ENCODE assay signal across 8 mouse cellular contexts in the genomic region with DNA sequence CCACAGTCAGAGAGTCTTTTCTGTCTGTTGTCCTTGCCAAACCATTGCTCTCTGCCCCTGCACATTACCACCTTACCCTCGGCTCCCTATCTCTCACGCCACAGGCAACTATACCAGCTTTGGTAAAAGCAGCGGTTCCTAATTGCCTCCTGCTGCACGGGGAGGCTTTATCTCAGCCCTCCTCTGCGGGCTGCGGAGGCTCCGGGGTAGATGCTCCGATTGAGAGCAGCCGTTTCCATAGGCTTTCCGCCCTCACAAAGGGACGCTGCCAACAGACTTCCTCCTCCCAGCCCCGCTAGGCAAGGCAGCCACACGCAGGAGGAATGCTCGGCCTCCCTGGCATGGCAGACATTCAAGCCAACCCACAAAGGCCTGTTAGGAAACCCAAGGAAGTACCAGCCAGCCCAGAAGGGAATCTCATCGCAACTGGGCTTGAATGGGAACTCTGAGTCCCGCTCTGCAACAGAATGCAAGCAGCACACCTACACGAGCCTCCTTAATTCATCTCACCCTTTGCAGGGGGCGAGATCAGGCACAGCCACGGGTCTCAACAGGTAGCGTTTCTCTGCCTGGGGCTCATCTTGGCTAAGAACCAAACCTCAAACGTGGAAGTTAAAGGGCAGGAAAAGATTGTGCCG.
DNase-seq lines count a peak whose midpoint lies in the region; ATAC-seq lines count a peak whose summit lies in the region.

No protein-coding gene starts in this region.

- H3K4me1 ChIP-seq in heart, embryonic 14.5 days (ENCODE audit: control insufficient read depth in 2 of 2, insufficient read depth in 2 of 2, low read length in 2 of 2) = peaks cover 8 to 17% of the 10 kb centered on the region in 2 experiments
- peaks cover 10% of the 10 kb centered on the region for H3K4me1 ChIP-seq in liver, embryonic 11.5 days (replicated peaks; ENCODE audit: control insufficient read depth, insufficient read depth, low read length)
- peaks cover 9% of the 10 kb centered on the region for H3K4me1 ChIP-seq in midbrain, embryonic 16.5 days (ENCODE audit: control insufficient read depth, insufficient read depth, low read length)

- peak overlapping the region; percentile 50 for H3K9ac ChIP-seq in heart, embryonic 14.5 days (ENCODE audit: low read length)
- H3K9ac ChIP-seq in liver, embryonic 11.5 days (ENCODE audit: low read depth, low read length) = 0 out of 2 replicates have a peak overlapping the region, but pooled peaks have one; percentile 18
- peak overlapping the region; percentile 15; the same call in 1 of the 2 replicates for H3K9ac ChIP-seq in midbrain, embryonic 16.5 days (ENCODE audit: low read depth, low read length)

- intact Hi-C loops in gastrocnemius, postnatal 14 days (cut with DNase I; ENCODE audit: low total_unique reads) = no loop called here

- H3K27me3 ChIP-seq in heart, embryonic 14.5 days (ENCODE audit: control insufficient read depth, insufficient read depth, low read length) = peaks cover 8% of the 10 kb centered on the region; the same call in 1 of the 2 replicates
- H3K27me3 ChIP-seq in liver, embryonic 11.5 days (replicated peaks; ENCODE audit: control insufficient read depth, insufficient read depth, low read length) = no peaks in the 10 kb centered on the region; the same call in 1 of the 2 replicates
- H3K27me3 ChIP-seq in midbrain, embryonic 16.5 days (ENCODE audit: control insufficient read depth, insufficient read depth, low read depth, low read length) = no peaks in the 10 kb centered on the region; the same call in 1 of the 2 replicates

- peak; percentile 27 for DNase-seq in gastrocnemius, postnatal 14 days
- DNase-seq in gastrocnemius, adult 18-20 months (ENCODE audit: low spot score) = no peak
- peak; percentile 42 for DNase-seq in embryo, embryonic 9.5 days (ENCODE audit: extremely low spot score)
- peak; percentile 30 to 40 for DNase-seq in kidney, postnatal 36 days
- peak; percentile 56 for DNase-seq in liver, embryonic 11.5 days (ENCODE audit: low spot score)
- DNase-seq in spleen, adult 18-20 months = no peak

- H3K27ac ChIP-seq in heart, embryonic 14.5 days (replicated peaks in 1 of 2; ENCODE audit: control insufficient read depth in 1 of 2, insufficient read depth in 1 of 2, low read depth in 2 of 2, low read length in 2 of 2) = peak overlapping the region in 1 of 2 experiments; percentile 57; a peak in 2 of 4 replicates
- H3K27ac ChIP-seq in liver, embryonic 11.5 days (ENCODE audit: low read depth, low read length) = no peak overlapping the region
- no peak overlapping the region for H3K27ac ChIP-seq in midbrain, embryonic 16.5 days (ENCODE audit: low read length)

- H3K4me2 ChIP-seq in heart, embryonic 14.5 days (ENCODE audit: low read length) = peak overlapping the region; percentile 62
- peak overlapping the region; percentile 41 for H3K4me2 ChIP-seq in liver, embryonic 11.5 days
- H3K4me2 ChIP-seq in midbrain, embryonic 16.5 days (ENCODE audit: low read length) = peak overlapping the region; percentile 40

- H3K4me3 ChIP-seq in heart, embryonic 14.5 days (ENCODE audit: control insufficient read depth in 1 of 2, insufficient read depth in 1 of 2, low read depth in 1 of 2, low read length in 2 of 2) = peak overlapping the region; percentile 7 to 20; a peak in 3 of 4 replicates
- H3K4me3 ChIP-seq in liver, embryonic 11.5 days (ENCODE audit: low read depth, low read length) = no peak overlapping the region; the same call in 1 of the 2 replicates
- no peak overlapping the region for H3K4me3 ChIP-seq in midbrain, embryonic 16.5 days (ENCODE audit: low read depth, low read length)

- H3K9me3 ChIP-seq in heart, embryonic 14.5 days (ENCODE audit: control insufficient read depth, low read length) = no peaks in the 10 kb centered on the region
- no peaks in the 10 kb centered on the region for H3K9me3 ChIP-seq in liver, embryonic 11.5 days (ENCODE audit: control insufficient read depth, low read length)
- H3K9me3 ChIP-seq in midbrain, embryonic 16.5 days (replicated peaks; ENCODE audit: control insufficient read depth, low read length, poor library complexity, severe bottlenecking) = no peaks in the 10 kb centered on the region

- H3K36me3 ChIP-seq in heart, embryonic 14.5 days (ENCODE audit: control insufficient read depth, insufficient read depth, low read length) = no peaks in the 10 kb centered on the region
- no peaks in the 10 kb centered on the region for H3K36me3 ChIP-seq in liver, embryonic 11.5 days (ENCODE audit: control insufficient read depth, insufficient read depth, low read length)
- H3K36me3 ChIP-seq in midbrain, embryonic 16.5 days (ENCODE audit: control insufficient read depth, insufficient read depth, low read length) = no peaks in the 10 kb centered on the region

- 4% methylated on average over 22 of the region's 22 CpGs for WGBS in heart, embryonic 14.5 days
- WGBS in liver, embryonic 11.5 days = 6% methylated on average over 22 of the region's 22 CpGs
- 6% methylated on average over 22 of the region's 22 CpGs for WGBS in midbrain, embryonic 16.5 days

- ATAC-seq in heart, embryonic 14.5 days (ENCODE audit: insufficient number of reproducible peaks, insufficient read depth, low FRiP score, low read depth) = no peak
- ATAC-seq in liver, embryonic 11.5 days (replicated peaks; ENCODE audit: low FRiP score) = peak; percentile 73
- ATAC-seq in midbrain, embryonic 16.5 days = peak; percentile 66

Comparison
In these comparisons a context has a peak if more than half of its experiments do, and no peak if none do; other contexts are left out.
1. DNase-seq: peak in gastrocnemius, postnatal 14 days (single experiment), embryo, embryonic 9.5 days (single experiment), kidney, postnatal 36 days (2 of 2) and liver, embryonic 11.5 days (single experiment); none in gastrocnemius, adult 18-20 months (single experiment) and spleen, adult 18-20 months (0 of 2).
2. H3K4me3 ChIP-seq: peak in heart, embryonic 14.5 days (2 of 2); none in liver, embryonic 11.5 days (single experiment) and midbrain, embryonic 16.5 days (single experiment).
3. Peak in every context shown above with its lines, with median percentiles within 50 percentile points of each other: H3K4me2 ChIP-seq and H3K9ac ChIP-seq.